Comparison of ENCODE assay signal across 27 mouse cellular contexts in the genomic region with DNA sequence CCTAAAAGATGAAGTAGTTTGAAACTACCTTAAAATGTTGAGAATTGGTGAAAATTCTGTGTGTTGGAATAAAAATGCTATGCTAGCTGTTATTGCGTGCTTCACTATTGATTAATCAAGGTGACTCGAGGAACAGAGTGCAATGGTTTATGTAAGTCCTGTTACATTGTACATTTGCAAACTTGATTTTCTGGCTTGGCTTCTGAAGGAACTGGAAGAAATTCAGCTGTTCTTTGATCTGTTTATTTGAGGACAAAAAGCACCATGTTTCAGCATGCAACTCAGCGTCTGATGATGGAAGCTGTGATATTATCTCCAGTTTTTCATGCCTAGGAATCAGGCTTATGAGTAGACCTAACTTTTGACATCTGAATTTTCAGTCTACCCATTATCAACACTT. TPM values are rescaled to one million over a fixed set of nuclear protein-coding genes. Genes with fewer than 3 reads are reported as not detected.
DNase-seq lines count a peak whose midpoint lies in the region; ATAC-seq and TF ChIP-seq lines count a peak whose summit lies in the region.
"Had no signal": no experiment of that assay in that cellular context is flagged by ENCODE, and none has a peak within 500 bp of the region (broad histone marks: within the 10 kb centered on the region; RNA-seq: fewer than 3 reads in every experiment).

No protein-coding gene starts in this region.

- 86% methylated on average over 3 of the region's 3 CpGs for WGBS in embryonic facial prominence, embryonic 14.5 days
- WGBS in embryonic facial prominence, embryonic 10.5 days: 94% methylated on average over 3 of the region's 3 CpGs
- 68% methylated on average over 3 of the region's 3 CpGs for WGBS in kidney, embryonic 16.5 days
- WGBS in lung, embryonic 14.5 days: 56% methylated on average over 3 of the region's 3 CpGs
- 41% methylated on average over 3 of the region's 3 CpGs for WGBS in stomach, postnatal 0 days

- H3K4me1 ChIP-seq in embryonic facial prominence, embryonic 14.5 days (ENCODE audit: control insufficient read depth, insufficient read depth, low read length): no peaks in the 10 kb centered on the region
- no peaks in the 10 kb centered on the region for H3K4me1 ChIP-seq in embryonic facial prominence, embryonic 10.5 days
- no peaks in the 10 kb centered on the region for H3K4me1 ChIP-seq in kidney, embryonic 16.5 days (ENCODE audit: insufficient read depth, low read length)
- no peaks in the 10 kb centered on the region for H3K4me1 ChIP-seq in lung, embryonic 14.5 days (ENCODE audit: insufficient read depth)
- H3K4me1 ChIP-seq in stomach, postnatal 0 days (replicated peaks; ENCODE audit: control insufficient read depth, insufficient read depth): no peaks in the 10 kb centered on the region
- H3K4me1 ChIP-seq: embryonic facial prominence, embryonic 13.5 days; forebrain, embryonic 13.5 days; forebrain, embryonic 15.5 days had no signal

- peak; percentile 12 for TF ChIP-seq EP300 in stomach, postnatal 0 days (optimal IDR thresholded peaks at IDR 0.05)

- no peak overlapping the region for H3K4me2 ChIP-seq in embryonic facial prominence, embryonic 14.5 days (ENCODE audit: low read depth, low read length)
- H3K4me2 ChIP-seq in kidney, embryonic 16.5 days (replicated peaks; ENCODE audit: low read depth, low read length): no peak overlapping the region
- H3K4me2 ChIP-seq in lung, embryonic 14.5 days: no peak overlapping the region
- no peak overlapping the region for H3K4me2 ChIP-seq in stomach, postnatal 0 days (replicated peaks; ENCODE audit: low read depth)
- H3K4me2 ChIP-seq: embryonic facial prominence, embryonic 13.5 days; forebrain, embryonic 13.5 days; forebrain, embryonic 15.5 days had no signal

- H3K4me3 ChIP-seq in embryonic facial prominence, embryonic 14.5 days (ENCODE audit: low read depth, low read length): no peak overlapping the region
- no peak overlapping the region for H3K4me3 ChIP-seq in embryonic facial prominence, embryonic 10.5 days
- no peak overlapping the region for H3K4me3 ChIP-seq in kidney, embryonic 16.5 days (ENCODE audit: low read length)
- no peak overlapping the region for H3K4me3 ChIP-seq in lung, embryonic 14.5 days (ENCODE audit: low read depth, low read length)
- H3K4me3 ChIP-seq in stomach, postnatal 0 days (ENCODE audit: low read depth, low read length): no peak overlapping the region
- H3K4me3 ChIP-seq: embryonic facial prominence, embryonic 13.5 days; forebrain, embryonic 13.5 days; forebrain, embryonic 15.5 days had no signal

- no peaks in the 10 kb centered on the region for H3K27me3 ChIP-seq in embryonic facial prominence, embryonic 14.5 days (replicated peaks; ENCODE audit: control insufficient read depth, insufficient read depth, low read length)
- H3K27me3 ChIP-seq in embryonic facial prominence, embryonic 10.5 days (replicated peaks; ENCODE audit: low read depth, poor library complexity, severe bottlenecking): no peaks in the 10 kb centered on the region
- H3K27me3 ChIP-seq in kidney, embryonic 16.5 days (ENCODE audit: insufficient read depth, low read length): no peaks in the 10 kb centered on the region
- H3K27me3 ChIP-seq in lung, embryonic 14.5 days (ENCODE audit: insufficient read depth, low read length): no peaks in the 10 kb centered on the region
- no peaks in the 10 kb centered on the region for H3K27me3 ChIP-seq in stomach, postnatal 0 days (ENCODE audit: control insufficient read depth, insufficient read depth, low read length)
- H3K27me3 ChIP-seq: CH12.LX; embryonic facial prominence, embryonic 13.5 days; forebrain, embryonic 13.5 days; forebrain, embryonic 15.5 days had no signal

- H3K9ac ChIP-seq in embryonic facial prominence, embryonic 14.5 days (ENCODE audit: low read depth, low read length): no peak overlapping the region
- no peak overlapping the region for H3K9ac ChIP-seq in kidney, embryonic 16.5 days (replicated peaks; ENCODE audit: low read length)
- no peak overlapping the region for H3K9ac ChIP-seq in lung, embryonic 14.5 days
- no peak overlapping the region for H3K9ac ChIP-seq in stomach, postnatal 0 days (ENCODE audit: low read length)
- H3K9ac ChIP-seq: embryonic facial prominence, embryonic 13.5 days; forebrain, embryonic 13.5 days; forebrain, embryonic 15.5 days had no signal

- ATAC-seq in embryonic facial prominence, embryonic 14.5 days (ENCODE audit: low read depth): no peak
- ATAC-seq in kidney, embryonic 16.5 days (ENCODE audit: low FRiP score, low TSS enrichment): no peak
- ATAC-seq in lung, embryonic 14.5 days (ENCODE audit: insufficient read depth): no peak
- no peak for ATAC-seq in stomach, postnatal 0 days (ENCODE audit: low FRiP score, low TSS enrichment)
- ATAC-seq: activated CD4-positive, CD25-positive, alpha-beta regulatory T cell, adult 4 months; CD4-positive, CD25-positive, alpha-beta regulatory T cell, adult 4 months; forebrain, embryonic 13.5 days; forebrain, embryonic 15.5 days; Patski had no signal

- no peak overlapping the region for H3K27ac ChIP-seq in embryonic facial prominence, embryonic 14.5 days (replicated peaks; ENCODE audit: low read depth, low read length)
- H3K27ac ChIP-seq in embryonic facial prominence, embryonic 10.5 days (replicated peaks): no peak overlapping the region
- no peak overlapping the region for H3K27ac ChIP-seq in kidney, embryonic 16.5 days (ENCODE audit: low read length)
- H3K27ac ChIP-seq in lung, embryonic 14.5 days (ENCODE audit: low read depth): no peak overlapping the region
- H3K27ac ChIP-seq in stomach, postnatal 0 days (replicated peaks): no peak overlapping the region
- H3K27ac ChIP-seq: embryonic facial prominence, embryonic 13.5 days; forebrain, embryonic 13.5 days; forebrain, embryonic 15.5 days had no signal

- H3K9me3 ChIP-seq in embryonic facial prominence, embryonic 14.5 days (ENCODE audit: control insufficient read depth, low read length): no peaks in the 10 kb centered on the region
- H3K9me3 ChIP-seq in embryonic facial prominence, embryonic 10.5 days: no peaks in the 10 kb centered on the region
- no peaks in the 10 kb centered on the region for H3K9me3 ChIP-seq in kidney, embryonic 16.5 days (ENCODE audit: low read length)
- H3K9me3 ChIP-seq in lung, embryonic 14.5 days (ENCODE audit: low read depth, low read length): no peaks in the 10 kb centered on the region
- no peaks in the 10 kb centered on the region for H3K9me3 ChIP-seq in stomach, postnatal 0 days (ENCODE audit: control insufficient read depth, low read length)
- H3K9me3 ChIP-seq: embryonic facial prominence, embryonic 13.5 days; forebrain, embryonic 13.5 days; forebrain, embryonic 15.5 days; G1E had no signal

- TF ChIP-seq CTCF in lung, embryonic 14.5 days (IDR thresholded peaks at IDR 0.05; ENCODE audit: low read depth): no peak
- no peak for TF ChIP-seq CTCF in stomach, postnatal 0 days (IDR thresholded peaks at IDR 0.05; ENCODE audit: low read depth)

- H3K36me3 ChIP-seq in embryonic facial prominence, embryonic 14.5 days (ENCODE audit: control insufficient read depth, insufficient read depth, low read length): no peaks in the 10 kb centered on the region
- no peaks in the 10 kb centered on the region for H3K36me3 ChIP-seq in embryonic facial prominence, embryonic 10.5 days (replicated peaks)
- no peaks in the 10 kb centered on the region for H3K36me3 ChIP-seq in kidney, embryonic 16.5 days (ENCODE audit: insufficient read depth, low read length)
- H3K36me3 ChIP-seq in lung, embryonic 14.5 days (ENCODE audit: insufficient read depth): no peaks in the 10 kb centered on the region
- H3K36me3 ChIP-seq in stomach, postnatal 0 days (ENCODE audit: control insufficient read depth, insufficient read depth, low read length): no peaks in the 10 kb centered on the region
- H3K36me3 ChIP-seq: embryonic facial prominence, embryonic 13.5 days; forebrain, embryonic 15.5 days; G1E had no signal

- DNase-seq in embryonic facial prominence, embryonic 14.5 days (ENCODE audit: low spot score): peak; percentile 19
- no peak for DNase-seq in embryonic facial prominence, embryonic 10.5 days (ENCODE audit: low spot score)
- DNase-seq in kidney, adult 9 months: peak; percentile 71
- DNase-seq in lung, embryonic 14.5 days: peak; percentile 7
- DNase-seq in lung, postnatal 4 days: no peak
- DNase-seq in stomach, postnatal 0 days (ENCODE audit: low spot score): no peak
- DNase-seq: adrenal gland, adult 8-10 months; adrenal gland, postnatal 14 days; adrenal gland, postnatal 36 days; B cell, adult 2 months; cerebellum, adult 11-12 months; cerebellum, adult 2 months; cerebellum, adult 9-10 months; cerebellum, postnatal 10 days; cerebellum, postnatal 25 days had no signal

RNA-seq across cellular contexts. Expression of gene Fmo3, which starts 3.2 kb away (rescaled TPM):
- not detected in 2 replicates for polyA plus RNA-seq in embryonic facial prominence, embryonic 14.5 days (2014; fragmentation: Nextera tagmentation; extraction: Ambion mirVana)
- not detected in 2 replicates for polyA plus RNA-seq in embryonic facial prominence, embryonic 10.5 days (2016; fragmentation: Nextera tagmentation; extraction: Ambion mirVana)
- polyA plus RNA-seq in kidney, embryonic 16.5 days (2015; fragmentation: Nextera tagmentation; extraction: Ambion mirVana): not detected in 2 replicates
- not detected in 2 replicates for polyA plus RNA-seq in lung, embryonic 14.5 days (2014; fragmentation: Nextera tagmentation; extraction: Ambion mirVana)
- polyA plus RNA-seq in stomach, postnatal 0 days (2015; fragmentation: Nextera tagmentation; extraction: Ambion mirVana): 0.06 and 0.10 TPM in 2 replicates
- polyA plus RNA-seq: activated CD4-positive, CD25-positive, alpha-beta regulatory T cell, adult 4 months; CD4-positive, CD25-positive, alpha-beta regulatory T cell, adult 4 months; cerebellum, adult 2 months; cortical plate, adult 2 months; embryonic facial prominence, embryonic 11.5 days; embryonic facial prominence, embryonic 13.5 days; forebrain, embryonic 11.5 days; forebrain, embryonic 13.5 days; forebrain, embryonic 15.5 days; G1E; Patski had no signal

RNA-seq across cellular contexts. Expression of gene Fmo6, which starts 50.2 kb away (rescaled TPM):
- polyA plus RNA-seq in embryonic facial prominence, embryonic 14.5 days (2014; fragmentation: Nextera tagmentation; extraction: Ambion mirVana): 3.1 and 4.0 TPM in 2 replicates
- polyA plus RNA-seq in embryonic facial prominence, embryonic 10.5 days (2016; fragmentation: Nextera tagmentation; extraction: Ambion mirVana): not detected in 2 replicates
- polyA plus RNA-seq in kidney, embryonic 16.5 days (2015; fragmentation: Nextera tagmentation; extraction: Ambion mirVana): 0.20 and 0.21 TPM in 2 replicates
- not detected in 2 replicates for polyA plus RNA-seq in lung, embryonic 14.5 days (2014; fragmentation: Nextera tagmentation; extraction: Ambion mirVana)
- polyA plus RNA-seq in stomach, postnatal 0 days (2015; fragmentation: Nextera tagmentation; extraction: Ambion mirVana): 0.08 TPM in 1 of 2 replicates, not detected in the other
- polyA plus RNA-seq: activated CD4-positive, CD25-positive, alpha-beta regulatory T cell, adult 4 months; CD4-positive, CD25-positive, alpha-beta regulatory T cell, adult 4 months; cerebellum, adult 2 months; cortical plate, adult 2 months; embryonic facial prominence, embryonic 11.5 days; forebrain, embryonic 11.5 days; forebrain, embryonic 13.5 days; forebrain, embryonic 15.5 days; G1E; Patski had no signal

Comparison
In these comparisons a context has a peak if more than half of its experiments do, and no peak if none do; other contexts are left out.
1. DNase-seq: peak in embryonic facial prominence, embryonic 14.5 days (single experiment), kidney, adult 9 months (single experiment) and lung, embryonic 14.5 days (single experiment); none in embryonic facial prominence, embryonic 10.5 days (single experiment), lung, postnatal 4 days (0 of 2) and stomach, postnatal 0 days (single experiment).